Mouse (Mus musculus): Measurements from ENCODE around the gene Ctsq. TPM values are rescaled to one million over a fixed set of nuclear protein-coding genes. Genes with fewer than 3 reads are reported as not detected.
"Not testable (repeated sequence)": the region's sequence is repeated elsewhere in the genome, so short reads cannot be mapped to it uniquely, and the experiment has no call there.

Ctsq gene
- polyA plus RNA-seq (2015; fragmentation: Nextera tagmentation; extraction: Ambion mirVana), result not detected in 2 replicates

- no peak for DNase-seq (ENCODE audit: low spot score)
- Histone ChIP-seq H3K36me3 (ENCODE audit: control insufficient read depth, insufficient read depth, low read length) (no peaks in the 10 kb centered on the region), H3K4me1 (replicated peaks; ENCODE audit: control insufficient read depth, insufficient read depth) (no peaks in the 10 kb centered on the region), H3K27me3 (ENCODE audit: control insufficient read depth, insufficient read depth, low read length) (no peaks in the 10 kb centered on the region), H3K27ac (replicated peaks) (no peak within 1 kb of the TSS), H3K9me3 (ENCODE audit: control insufficient read depth, low read length) (no peaks in the 10 kb centered on the region), H3K4me3 (ENCODE audit: low read depth, low read length) (no peak within 1 kb of the TSS), H3K4me2 (replicated peaks; ENCODE audit: low read depth) (no peak within 1 kb of the TSS), H3K9ac (ENCODE audit: low read length) (no peak within 1 kb of the TSS)
- 50% methylated on average over 3 of the region's 3 CpGs for WGBS
- TF ChIP-seq CTCF (IDR thresholded peaks at IDR 0.05; ENCODE audit: low read depth) (no peak), EP300 (optimal IDR thresholded peaks at IDR 0.05) (no peak)
- ATAC-seq (ENCODE audit: low FRiP score, low TSS enrichment), result no peak
These were observed at the start of gene Ctsq for GRCm38 (mm10) chr13:61040531-61040930. Gene Ctsq (minus strand): TSS chr13:61040631.

DNA sequence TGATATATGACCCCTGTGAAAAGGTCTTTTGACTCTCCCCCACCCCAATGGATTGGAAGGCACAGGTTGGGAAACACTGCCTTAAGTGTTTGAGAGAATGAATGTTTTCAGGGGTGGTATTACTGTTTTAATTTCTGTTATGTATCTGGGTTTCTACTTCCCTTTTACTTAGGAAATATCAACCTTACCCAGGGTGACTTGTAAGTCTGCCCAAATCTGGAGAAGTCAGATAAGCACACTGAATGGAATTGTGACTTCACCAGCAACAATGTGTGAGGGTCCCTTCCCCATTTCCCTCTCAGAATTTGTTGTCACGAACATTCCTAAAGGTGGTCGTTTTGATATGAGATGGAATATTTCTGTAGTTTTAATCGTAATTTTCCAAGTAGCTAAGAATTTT lies 17.6 kb downstream of the Ctsq start:
- Histone ChIP-seq H3K36me3 (ENCODE audit: control insufficient read depth, insufficient read depth, low read length) (no peaks in the 10 kb centered on the region), H3K27ac (replicated peaks) (no peak overlapping the region), H3K27me3 (ENCODE audit: control insufficient read depth, insufficient read depth, low read length) (no peaks in the 10 kb centered on the region), H3K4me1 (replicated peaks; ENCODE audit: control insufficient read depth, insufficient read depth) (no peaks in the 10 kb centered on the region), H3K9ac (ENCODE audit: low read length) (no peak overlapping the region), H3K9me3 (ENCODE audit: control insufficient read depth, low read length) (no peaks in the 10 kb centered on the region), H3K4me3 (ENCODE audit: low read depth, low read length) (no peak overlapping the region), H3K4me2 (replicated peaks; ENCODE audit: low read depth) (no peak overlapping the region)
- no peak for ATAC-seq (ENCODE audit: low FRiP score, low TSS enrichment)
- TF ChIP-seq CTCF (IDR thresholded peaks at IDR 0.05; ENCODE audit: low read depth) (no peak), EP300 (optimal IDR thresholded peaks at IDR 0.05) (no peak)
- 83% methylated on average over 3 of the region's 3 CpGs for WGBS
- DNase-seq (ENCODE audit: low spot score), result no peak

DNA sequence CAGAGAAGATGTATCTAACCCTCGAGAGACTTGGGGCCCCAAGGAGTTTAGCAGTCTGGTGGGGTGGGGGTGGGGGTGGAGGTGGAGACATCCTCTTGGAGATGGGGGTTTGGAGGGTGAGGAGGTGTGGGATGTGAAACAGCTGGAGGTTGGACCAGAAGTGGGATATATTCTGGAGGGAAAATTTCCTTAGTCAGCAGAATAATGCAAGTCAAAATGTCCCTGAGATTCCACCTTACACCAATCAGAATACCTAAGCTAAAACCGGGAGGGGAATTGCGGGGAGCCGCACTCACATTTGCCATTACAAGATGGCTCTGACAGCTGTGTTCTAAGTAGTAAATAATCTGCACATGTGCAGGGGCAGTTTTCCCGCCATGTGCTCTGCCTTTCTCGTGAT lies 18.6 kb downstream of the Ctsq start:
- H3K36me3 ChIP-seq (ENCODE audit: control insufficient read depth, insufficient read depth, low read length), result no peaks in the 10 kb centered on the region
- no peak overlapping the region for H3K27ac ChIP-seq (replicated peaks)
- TF ChIP-seq EP300 (optimal IDR thresholded peaks at IDR 0.05), result no peak
- no peak for TF ChIP-seq CTCF (IDR thresholded peaks at IDR 0.05; ENCODE audit: low read depth)
- no peak overlapping the region for H3K4me3 ChIP-seq (ENCODE audit: low read depth, low read length)
- no peaks in the 10 kb centered on the region for H3K27me3 ChIP-seq (ENCODE audit: control insufficient read depth, insufficient read depth, low read length)
- no peak for DNase-seq (ENCODE audit: low spot score)
- no peak overlapping the region for H3K4me2 ChIP-seq (replicated peaks; ENCODE audit: low read depth)
- 87% methylated on average over 4 of the region's 6 CpGs for WGBS
- no peaks in the 10 kb centered on the region for H3K9me3 ChIP-seq (ENCODE audit: control insufficient read depth, low read length)
- no peaks in the 10 kb centered on the region for H3K4me1 ChIP-seq (replicated peaks; ENCODE audit: control insufficient read depth, insufficient read depth)
- no peak overlapping the region for H3K9ac ChIP-seq (ENCODE audit: low read length)
- no peak for ATAC-seq (ENCODE audit: low FRiP score, low TSS enrichment)

DNA sequence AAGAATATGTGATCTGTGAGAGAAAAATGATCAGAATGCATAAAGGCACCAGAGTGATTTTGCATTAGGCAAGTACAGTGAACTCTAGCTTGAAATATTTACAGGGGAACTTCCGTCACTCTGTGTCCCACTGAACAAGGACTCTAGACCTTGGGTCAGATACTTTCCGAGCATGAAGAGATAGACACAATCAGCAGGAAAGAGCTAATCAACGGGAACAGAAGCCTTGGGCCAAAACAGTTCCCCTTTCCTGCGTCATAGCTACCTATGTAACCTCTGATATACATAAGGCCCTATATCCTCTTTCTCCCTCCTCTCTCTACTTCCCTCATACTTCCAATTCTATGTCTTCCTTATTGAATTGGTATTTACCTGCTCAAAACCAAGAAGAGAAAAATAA lies 30.3 kb downstream of the Ctsq start:
- Histone ChIP-seq H3K27me3 (ENCODE audit: control insufficient read depth, insufficient read depth, low read length) (no peaks in the 10 kb centered on the region), H3K4me1 (replicated peaks; ENCODE audit: control insufficient read depth, insufficient read depth) (no peaks in the 10 kb centered on the region), H3K4me3 (ENCODE audit: low read depth, low read length) (no peak overlapping the region), H3K27ac (replicated peaks) (no peak overlapping the region), H3K9me3 (ENCODE audit: control insufficient read depth, low read length) (no peaks in the 10 kb centered on the region), H3K4me2 (replicated peaks; ENCODE audit: low read depth) (no peak overlapping the region), H3K9ac (ENCODE audit: low read length) (no peak overlapping the region), H3K36me3 (ENCODE audit: control insufficient read depth, insufficient read depth, low read length) (no peaks in the 10 kb centered on the region)
- TF ChIP-seq CTCF (IDR thresholded peaks at IDR 0.05; ENCODE audit: low read depth) (no peak), EP300 (optimal IDR thresholded peaks at IDR 0.05) (no peak)
- no peak for DNase-seq (ENCODE audit: low spot score)
- 76% methylated on average over 4 of the region's 4 CpGs for WGBS
- no peak for ATAC-seq (ENCODE audit: low FRiP score, low TSS enrichment)

DNA sequence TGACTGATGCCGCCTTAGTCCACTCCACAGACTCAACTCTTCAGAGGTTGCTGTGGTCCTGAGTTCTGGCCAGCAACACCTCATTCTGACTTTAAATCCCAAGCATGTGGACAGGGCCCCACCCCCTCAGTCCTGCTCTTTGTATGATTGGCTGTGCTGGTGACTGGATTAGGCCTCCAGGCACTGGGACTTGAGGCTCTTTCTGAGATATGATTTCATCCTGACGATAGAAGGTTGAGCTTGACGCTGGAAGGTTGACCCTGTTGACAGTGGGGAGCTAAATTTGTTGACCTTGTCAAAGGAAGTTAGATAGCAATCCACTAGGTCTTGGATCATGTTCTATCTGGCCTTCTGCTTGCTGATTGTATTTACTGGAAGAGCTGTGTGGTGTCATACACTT lies 34.6 kb downstream of the Ctsq start, which contains the start of gene Ctsj:
Gene Ctsj, minus strand, starts transcription at position 101 of the 400 bp plus-strand sequence.
- no peak within 1 kb of the TSS for H3K9ac ChIP-seq (ENCODE audit: low read length)
- H3K4me3 ChIP-seq (ENCODE audit: low read depth, low read length), result no peak within 1 kb of the TSS
- H3K36me3 ChIP-seq (ENCODE audit: control insufficient read depth, insufficient read depth, low read length), result no peaks in the 10 kb centered on the region
- TF ChIP-seq EP300 (optimal IDR thresholded peaks at IDR 0.05) (no peak), CTCF (IDR thresholded peaks at IDR 0.05; ENCODE audit: low read depth) (no peak)
- H3K4me1 ChIP-seq (replicated peaks; ENCODE audit: control insufficient read depth, insufficient read depth), result no peaks in the 10 kb centered on the region
- H3K4me2 ChIP-seq (replicated peaks; ENCODE audit: low read depth), result no peak within 1 kb of the TSS
- ATAC-seq (ENCODE audit: low FRiP score, low TSS enrichment) (no peak), DNase-seq (ENCODE audit: low spot score) (no peak)
- no peaks in the 10 kb centered on the region for H3K9me3 ChIP-seq (ENCODE audit: control insufficient read depth, low read length)
- no peaks in the 10 kb centered on the region for H3K27me3 ChIP-seq (ENCODE audit: control insufficient read depth, insufficient read depth, low read length)
- WGBS, result 71% methylated on average over 3 of the region's 3 CpGs
- no peak within 1 kb of the TSS for H3K27ac ChIP-seq (replicated peaks)

DNA sequence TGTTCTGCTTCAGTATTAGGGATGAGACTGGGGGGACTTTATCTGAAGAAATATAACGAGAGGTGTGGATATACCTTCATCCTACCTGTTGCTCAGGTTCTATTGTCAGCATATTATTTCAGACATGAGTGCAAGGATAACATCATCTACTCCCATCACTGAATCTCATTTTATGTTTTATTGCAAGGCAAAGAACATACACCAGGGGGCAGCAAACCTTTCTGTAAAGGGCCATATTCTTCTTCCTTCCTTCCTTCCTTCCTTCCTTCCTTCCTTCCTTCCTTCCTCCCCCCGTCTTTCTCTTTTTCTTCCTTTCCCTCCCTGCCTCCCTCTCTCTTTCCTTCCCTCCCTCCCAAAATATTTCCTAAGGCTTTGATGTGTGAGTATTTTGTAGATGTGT lies 42.8 kb downstream of the Ctsq start:
- H3K9ac ChIP-seq (ENCODE audit: low read length), result no peak overlapping the region
- TF ChIP-seq CTCF (IDR thresholded peaks at IDR 0.05; ENCODE audit: low read depth) (peak; percentile 31), EP300 (optimal IDR thresholded peaks at IDR 0.05) (no peak)
- H3K4me1 ChIP-seq (replicated peaks; ENCODE audit: control insufficient read depth, insufficient read depth), result no peaks in the 10 kb centered on the region
- H3K27me3 ChIP-seq (ENCODE audit: control insufficient read depth, insufficient read depth, low read length), result no peaks in the 10 kb centered on the region
- no peak for DNase-seq (ENCODE audit: low spot score)
- no peak overlapping the region for H3K4me2 ChIP-seq (replicated peaks; ENCODE audit: low read depth)
- 38% methylated on average over 2 of the region's 2 CpGs for WGBS
- no peak overlapping the region for H3K27ac ChIP-seq (replicated peaks)
- no peaks in the 10 kb centered on the region for H3K36me3 ChIP-seq (ENCODE audit: control insufficient read depth, insufficient read depth, low read length)
- H3K9me3 ChIP-seq (ENCODE audit: control insufficient read depth, low read length), result no peaks in the 10 kb centered on the region
- H3K4me3 ChIP-seq (ENCODE audit: low read depth, low read length), result no peak overlapping the region
- no peak for ATAC-seq (ENCODE audit: low FRiP score, low TSS enrichment)

DNA sequence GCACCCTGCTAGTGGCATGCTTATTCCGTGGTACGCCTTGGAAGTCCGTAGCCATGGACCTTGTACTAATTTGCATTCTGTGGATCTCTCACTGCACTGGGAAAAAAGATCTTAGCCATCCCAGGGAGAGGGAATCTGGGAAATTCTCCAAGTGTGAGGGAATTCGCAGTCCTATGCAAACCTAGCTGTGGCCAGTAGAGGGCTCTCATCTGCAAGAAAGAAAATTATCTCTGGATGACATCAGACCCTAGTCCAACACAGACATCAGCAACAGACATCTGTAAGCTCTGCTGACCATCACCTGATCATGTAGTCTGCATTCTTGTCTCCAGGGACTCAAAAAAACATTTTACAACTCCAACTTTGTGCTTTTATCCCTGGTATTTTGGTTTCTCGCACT lies 53.5 kb downstream of the Ctsq start:
- H3K4me2 ChIP-seq (replicated peaks; ENCODE audit: low read depth); H3K9me3 ChIP-seq (ENCODE audit: control insufficient read depth, low read length); ATAC-seq (ENCODE audit: low FRiP score, low TSS enrichment); H3K4me3 ChIP-seq (ENCODE audit: low read depth, low read length); H3K4me1 ChIP-seq (replicated peaks; ENCODE audit: control insufficient read depth, insufficient read depth); DNase-seq (ENCODE audit: low spot score); H3K36me3 ChIP-seq (ENCODE audit: control insufficient read depth, insufficient read depth, low read length); H3K9ac ChIP-seq (ENCODE audit: low read length); H3K27me3 ChIP-seq (ENCODE audit: control insufficient read depth, insufficient read depth, low read length); H3K27ac ChIP-seq (replicated peaks): not testable (repeated sequence)
- WGBS, result 71% methylated on average over 4 of the region's 5 CpGs
